Mouse (Mus musculus) CH12F3 (cell line): ENCODE results near the gene Lhfpl4.

Experiments
- in situ Hi-C: fragments of 300-500 bp; cut with MboI; formaldehyde crosslinking; loops from 2 replicates; pipeline ENCODE4 v1.14.3; 2020; ENCODE audit warnings: low sequenced_read_pairs

Lhfpl4 gene

GRCm38 (mm10) chr6:113194841-113195595, at the start of gene Lhfpl4:
Gene Lhfpl4, minus strand, starts transcription at chr6:113195384.
- in situ Hi-C loops: no loop called here

- in situ Hi-C loops: no loop called here
Measured at GRCm38 (mm10) chr6:113242753-113243152, 47.6 kb upstream of the Lhfpl4 start.

DNA sequence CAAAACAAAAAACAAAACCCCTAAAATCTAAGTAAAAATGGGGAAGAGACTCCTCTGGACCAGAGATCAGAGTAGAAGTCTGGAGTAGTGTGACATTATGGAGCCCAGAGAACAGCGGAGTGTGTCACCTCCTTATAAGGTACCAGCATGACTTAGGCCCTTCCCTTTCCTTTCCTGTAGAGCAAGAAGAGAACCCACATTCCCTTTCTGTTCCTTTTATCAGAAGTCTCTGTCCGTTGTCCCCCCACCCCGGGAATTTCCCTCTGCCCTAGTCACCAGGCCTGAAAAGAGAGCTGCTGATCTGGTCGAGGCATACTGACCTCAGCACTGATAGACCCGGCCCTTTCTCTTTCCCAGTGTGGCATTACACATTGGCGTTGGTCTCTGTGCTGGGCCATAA, 43.3 kb upstream of the Lhfpl4 start:
- in situ Hi-C loops: no loop called here

DNA sequence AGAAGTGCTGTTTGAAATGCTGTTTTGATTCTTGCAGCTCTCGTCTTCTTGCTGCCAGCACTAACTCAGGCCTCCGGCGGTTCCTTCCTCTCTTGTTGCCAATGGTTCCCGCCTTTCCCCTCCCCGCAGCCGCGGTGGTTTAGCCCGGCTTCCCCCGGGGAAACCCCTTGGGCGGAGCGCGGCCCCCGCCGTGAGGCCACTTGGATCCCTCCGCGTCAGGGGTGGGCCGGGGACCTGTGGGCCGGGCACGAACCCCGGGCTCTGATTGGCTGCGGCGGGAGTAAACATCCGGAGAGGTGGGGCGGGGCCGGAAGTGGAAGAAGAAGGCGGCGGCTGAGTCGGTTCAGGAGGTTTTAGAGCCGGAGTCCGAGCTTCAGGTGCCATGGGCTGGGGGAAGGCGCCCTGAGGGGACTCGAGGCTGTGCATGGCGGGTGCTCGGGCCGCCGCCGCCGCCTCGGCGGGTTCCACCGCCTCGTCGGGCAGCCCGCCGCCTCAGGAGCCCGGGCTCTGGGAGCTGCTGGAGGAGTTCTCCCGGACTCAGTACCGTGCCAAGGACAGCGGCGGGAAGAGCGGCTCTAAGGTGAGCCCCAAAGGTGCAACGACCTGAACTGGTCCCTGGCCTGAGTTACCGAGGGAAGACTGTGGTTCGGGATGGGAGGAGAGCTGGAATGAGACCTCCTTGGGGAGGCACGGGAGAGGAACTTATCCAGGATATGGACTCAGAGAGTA, 42.5 kb upstream of the Lhfpl4 start, which contains the start of gene Mtmr14:
Mtmr14 (plus strand) TSS at position 302 of the 729 bp plus-strand sequence.
- in situ Hi-C loops: no loop called here

- in situ Hi-C loops: no loop called here
Measured at GRCm38 (mm10) chr6:113235141-113235540, 40.0 kb upstream of the Lhfpl4 start.

DNA sequence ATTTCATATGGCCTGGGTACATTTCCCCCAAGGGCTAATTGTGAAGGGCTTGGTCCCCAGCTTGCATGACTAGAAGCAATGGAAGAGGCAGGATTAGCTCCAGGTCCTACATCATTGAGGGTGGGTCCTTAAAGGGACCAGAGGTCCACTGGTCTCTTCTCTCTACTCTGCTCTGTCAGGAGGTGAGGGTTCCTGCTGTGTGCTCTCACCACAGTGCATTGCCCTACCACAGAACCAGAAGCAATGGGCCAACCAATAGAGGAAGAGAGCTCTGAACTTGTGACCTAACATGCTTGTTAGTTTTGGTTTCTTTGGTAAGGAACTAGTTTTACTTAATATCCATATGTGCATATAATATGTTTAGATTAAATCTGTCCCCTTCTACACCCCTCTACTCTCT, 31.5 kb upstream of the Lhfpl4 start:
- in situ Hi-C loops: no loop called here

- in situ Hi-C loops: no loop called here
Measured at GRCm38 (mm10) chr6:113225798-113226197, 30.6 kb upstream of the Lhfpl4 start.

GRCm38 (mm10) chr6:113216280-113216679, 21.1 kb upstream of the Lhfpl4 start:
- in situ Hi-C loops: no loop called here

- in situ Hi-C loops: no loop called here
Measured at GRCm38 (mm10) chr6:113195596-113195992, 410 bp upstream of the Lhfpl4 start.

DNA sequence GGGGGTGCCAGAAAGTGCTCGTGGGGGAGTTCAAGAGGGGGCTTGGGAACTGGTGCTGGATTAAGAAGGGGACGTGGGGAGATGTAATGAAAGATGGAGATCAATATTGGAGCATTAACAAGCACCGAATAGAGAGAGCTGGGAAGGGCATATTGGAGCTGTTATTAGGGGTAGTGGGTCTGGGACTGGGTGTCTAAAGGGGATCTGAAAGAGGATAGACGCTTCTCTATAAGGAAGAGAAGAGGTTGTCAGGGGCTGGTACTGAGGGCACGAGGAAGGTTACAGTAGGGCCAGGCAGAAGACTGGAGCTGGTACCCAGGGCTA, 705 bp downstream of the Lhfpl4 start:
- in situ Hi-C loops: no loop called here

DNA sequence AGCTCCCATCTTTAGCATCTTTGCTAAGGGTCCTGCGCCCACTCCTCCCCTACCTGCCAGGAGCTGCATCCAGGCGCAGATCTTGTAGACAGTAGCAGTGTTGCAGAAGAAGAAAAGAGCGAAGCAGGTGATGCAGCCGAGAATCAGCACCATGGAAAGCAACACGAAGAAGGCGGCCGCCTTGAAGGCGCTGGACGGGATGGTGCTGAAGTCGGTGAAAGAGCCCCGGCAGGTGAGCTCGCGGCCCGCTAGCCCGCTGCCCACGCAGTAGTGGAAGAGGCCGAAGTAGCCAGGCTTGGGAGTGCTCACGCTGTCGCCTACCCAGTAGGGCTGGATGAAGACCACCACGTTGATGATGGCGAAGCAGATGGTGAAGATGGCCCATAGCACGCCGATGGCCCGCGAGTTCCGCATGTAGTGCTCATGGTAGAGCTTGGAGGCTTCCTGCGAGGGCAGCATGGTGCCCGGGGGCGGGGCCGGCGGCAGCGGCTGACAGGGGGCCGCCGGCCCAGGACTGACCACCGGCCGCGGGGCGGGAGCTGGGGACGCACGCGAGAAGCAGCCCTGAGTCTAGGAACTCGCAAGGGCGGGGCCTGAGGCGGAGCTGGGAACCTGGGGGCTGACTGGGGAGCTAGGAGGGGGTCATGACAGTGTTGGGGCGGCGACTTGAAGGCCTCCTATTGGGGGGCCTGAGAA, 1.3 kb downstream of the Lhfpl4 start:
- in situ Hi-C loops: no loop called here

- in situ Hi-C loops: no loop called here
Measured at GRCm38 (mm10) chr6:113184866-113185525, 10.2 kb downstream of the Lhfpl4 start.

GRCm38 (mm10) chr6:113184163-113184562, 11.0 kb downstream of the Lhfpl4 start:
- in situ Hi-C loops: no loop called here

DNA sequence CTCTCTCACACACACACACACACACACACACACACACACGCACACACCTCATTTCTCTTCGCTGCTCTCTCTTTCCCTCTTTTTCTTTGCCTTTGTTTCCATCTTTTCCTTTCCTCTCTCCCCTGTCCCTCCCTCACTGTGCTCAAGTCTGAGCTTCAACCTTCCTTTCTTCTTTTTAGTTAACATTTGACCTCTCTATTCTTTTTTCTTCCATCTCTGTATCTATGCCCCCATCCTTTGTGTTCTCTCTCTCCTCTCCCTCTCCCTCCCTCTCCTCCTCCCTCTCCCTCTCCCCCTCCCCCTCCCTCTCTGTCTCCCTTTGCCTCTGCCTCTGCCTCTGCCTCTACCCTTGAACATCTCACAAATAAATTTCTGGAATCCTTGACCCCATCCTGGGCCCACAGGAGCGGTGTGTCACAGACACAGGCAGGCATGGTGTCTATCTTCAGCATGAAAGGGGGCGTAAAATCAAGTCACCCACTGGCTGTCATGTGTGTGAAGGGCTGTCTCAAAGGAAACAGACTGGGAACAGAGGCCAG, 15.9 kb downstream of the Lhfpl4 start:
- in situ Hi-C loops: no loop called here

GRCm38 (mm10) chr6:113178286-113179194, 16.6 kb downstream of the Lhfpl4 start:
- in situ Hi-C loops: no loop called here

DNA sequence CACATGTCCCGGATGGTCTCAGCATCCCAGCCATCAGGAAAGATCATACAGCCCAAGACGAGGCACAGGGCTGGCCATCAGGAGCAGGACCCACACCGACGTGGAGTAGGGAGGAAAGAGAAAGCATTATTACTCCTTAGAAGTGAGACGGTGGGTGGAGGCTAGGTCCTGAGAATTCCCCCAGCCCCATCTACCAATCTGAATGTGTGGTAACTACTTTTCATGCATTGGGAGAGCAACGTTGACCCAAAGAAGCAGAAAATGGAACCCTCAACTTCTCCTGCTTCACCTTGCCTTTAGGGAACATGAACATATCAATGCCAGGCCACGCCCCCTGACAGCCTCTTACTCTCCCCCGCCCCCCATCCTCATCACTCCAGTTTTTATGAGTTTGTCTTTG, 18.6 kb downstream of the Lhfpl4 start:
- in situ Hi-C loops: no loop called here

- in situ Hi-C loops: no loop called here
Measured at GRCm38 (mm10) chr6:113175469-113175868, 19.7 kb downstream of the Lhfpl4 start.

DNA sequence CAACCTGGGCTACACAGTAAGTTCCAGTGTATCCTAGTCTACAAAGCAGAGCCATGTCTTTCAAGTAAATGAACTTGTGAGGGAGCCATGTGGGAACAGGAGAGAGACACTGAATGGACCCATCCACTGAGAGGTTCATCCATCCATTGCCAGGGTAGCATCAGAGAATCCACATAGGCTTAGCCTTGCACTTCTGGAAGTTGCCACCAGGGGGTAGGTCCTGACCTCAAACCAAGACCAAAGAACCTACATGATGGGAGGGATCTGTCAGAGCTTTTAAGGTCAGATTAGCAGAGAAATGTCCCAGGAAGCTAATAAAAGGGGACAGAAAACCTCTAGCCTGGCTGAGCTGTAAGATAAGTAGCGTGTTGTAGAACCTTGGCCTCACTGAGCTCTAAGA, 22.6 kb downstream of the Lhfpl4 start:
- in situ Hi-C loops: no loop called here

DNA sequence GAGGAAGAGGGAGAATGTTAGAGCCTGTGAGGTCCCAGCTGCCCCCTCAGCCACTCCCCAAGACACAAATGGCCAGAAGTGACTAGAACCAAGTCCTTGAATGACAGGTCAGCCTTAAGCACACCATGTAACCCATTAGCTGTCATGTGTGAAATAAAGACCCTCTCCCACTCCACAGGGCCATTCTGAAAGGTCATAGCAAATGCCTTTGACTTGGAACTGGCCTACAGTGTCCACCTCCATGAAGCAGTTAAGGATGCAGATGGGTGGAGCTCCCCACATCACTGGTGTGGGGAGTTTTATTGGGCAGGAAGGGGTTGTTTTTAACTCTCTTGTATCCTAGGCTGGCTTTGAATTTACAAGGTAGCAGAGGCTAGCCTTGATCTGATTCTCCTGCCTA, 23.2 kb downstream of the Lhfpl4 start:
- in situ Hi-C loops: no loop called here

- in situ Hi-C loops: no loop called here
Measured at GRCm38 (mm10) chr6:113170651-113171050, 24.5 kb downstream of the Lhfpl4 start.
